Mouse (Mus musculus) retina, embryonic 14.5 days (tissue): ENCODE measurements around the gene Zfp786.

Experiments used
- DNase-seq: peaks from one replicate; pipeline ENCODE4 v3.0.0-alpha.2; 2015; ENCODE audit warnings: low spot score

Zfp786 gene

DNA sequence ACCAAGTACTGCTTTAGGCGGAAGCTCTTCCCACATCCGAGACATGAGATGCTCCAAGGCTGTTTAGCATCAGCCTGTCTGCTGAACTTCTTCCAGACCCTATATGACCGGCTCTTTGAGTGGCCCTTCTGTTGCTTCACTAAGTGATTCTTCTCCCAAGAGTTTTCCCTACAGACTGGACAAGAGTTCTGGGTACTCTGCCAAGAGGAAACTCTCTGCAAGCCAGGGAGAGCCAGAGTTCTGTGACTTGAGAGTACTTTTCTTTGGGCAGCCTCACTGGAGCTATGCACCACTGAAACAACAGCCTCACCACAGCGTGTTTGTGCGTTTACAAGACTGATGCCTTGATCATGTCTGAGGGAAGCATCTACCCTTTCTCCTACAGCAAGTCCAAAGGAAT lies 9.4 kb downstream of the Zfp786 start:
- no peak for DNase-seq

DNA sequence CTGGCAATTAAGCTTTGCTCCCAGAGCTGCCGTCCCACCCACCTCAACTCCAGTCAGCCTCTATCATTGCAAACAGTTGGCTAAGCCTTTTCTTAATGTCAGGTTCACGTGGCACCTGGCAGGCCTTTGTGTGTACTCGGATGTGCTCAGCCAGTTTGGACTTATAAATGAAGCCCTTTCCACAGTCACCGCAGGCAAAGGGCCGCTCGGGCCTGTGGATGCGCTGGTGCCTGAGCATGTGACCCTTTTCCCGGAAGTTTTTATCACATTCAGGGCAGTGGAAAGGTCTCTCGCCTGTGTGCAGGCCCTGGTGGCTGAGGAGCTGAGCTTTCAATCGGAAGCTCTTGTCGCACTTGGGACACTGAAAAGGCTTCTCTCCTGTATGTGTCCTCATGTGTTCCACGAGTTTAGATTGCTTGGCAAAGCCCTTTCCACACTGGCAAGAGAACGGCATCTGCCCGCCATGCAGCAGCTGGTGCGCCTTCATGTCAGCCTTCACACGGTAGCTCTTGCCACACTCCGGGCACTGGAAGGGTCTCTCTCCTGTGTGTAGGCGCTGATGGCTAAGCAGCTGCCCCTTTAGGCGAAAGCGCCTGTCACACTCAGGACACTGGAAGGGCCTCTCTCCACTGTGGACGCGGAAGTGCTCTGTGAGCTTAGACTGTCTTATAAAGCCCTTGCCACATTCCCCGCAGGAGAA lies 10.9 kb downstream of the Zfp786 start:
- DNase-seq, result no peak

DNA sequence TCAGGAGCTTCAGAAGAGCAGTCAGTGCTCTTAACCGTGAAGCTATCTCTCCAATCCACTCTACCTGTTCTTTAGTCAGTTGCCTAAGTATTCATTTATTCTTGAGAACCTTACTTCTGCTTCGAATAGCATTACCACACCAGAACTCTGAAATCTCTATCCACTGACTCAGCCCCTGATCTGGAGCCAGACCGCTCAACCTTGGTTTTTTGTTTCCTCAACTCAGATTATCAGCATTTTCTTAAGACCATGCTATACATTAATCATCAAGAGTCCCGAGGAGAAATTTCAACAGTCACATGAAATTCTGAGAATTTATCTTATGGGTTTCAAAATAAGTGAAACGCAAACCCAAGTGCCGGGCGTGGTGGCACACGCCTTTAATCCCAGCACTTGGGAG lies 11.9 kb downstream of the Zfp786 start:
- DNase-seq, result no peak

DNA sequence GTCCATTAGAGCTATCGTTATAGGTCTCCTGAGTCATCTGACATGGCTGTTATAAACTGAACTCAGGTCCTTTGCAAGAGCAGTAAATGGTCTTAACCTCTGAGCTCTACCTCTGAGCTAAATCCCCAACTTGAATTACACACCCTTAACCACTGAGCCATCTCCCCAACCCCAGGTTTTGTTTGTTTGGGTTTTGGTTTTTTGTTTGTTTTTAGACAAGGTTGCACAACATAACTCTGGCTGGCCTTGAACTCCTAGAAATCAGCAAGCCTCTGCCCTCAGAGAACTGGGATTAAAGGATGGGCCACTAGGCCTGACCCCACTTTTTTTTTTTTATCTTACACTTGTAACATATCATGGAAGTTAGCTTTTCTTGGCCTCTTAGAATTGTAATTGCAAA lies 14.5 kb downstream of the Zfp786 start:
- no peak for DNase-seq

DNA sequence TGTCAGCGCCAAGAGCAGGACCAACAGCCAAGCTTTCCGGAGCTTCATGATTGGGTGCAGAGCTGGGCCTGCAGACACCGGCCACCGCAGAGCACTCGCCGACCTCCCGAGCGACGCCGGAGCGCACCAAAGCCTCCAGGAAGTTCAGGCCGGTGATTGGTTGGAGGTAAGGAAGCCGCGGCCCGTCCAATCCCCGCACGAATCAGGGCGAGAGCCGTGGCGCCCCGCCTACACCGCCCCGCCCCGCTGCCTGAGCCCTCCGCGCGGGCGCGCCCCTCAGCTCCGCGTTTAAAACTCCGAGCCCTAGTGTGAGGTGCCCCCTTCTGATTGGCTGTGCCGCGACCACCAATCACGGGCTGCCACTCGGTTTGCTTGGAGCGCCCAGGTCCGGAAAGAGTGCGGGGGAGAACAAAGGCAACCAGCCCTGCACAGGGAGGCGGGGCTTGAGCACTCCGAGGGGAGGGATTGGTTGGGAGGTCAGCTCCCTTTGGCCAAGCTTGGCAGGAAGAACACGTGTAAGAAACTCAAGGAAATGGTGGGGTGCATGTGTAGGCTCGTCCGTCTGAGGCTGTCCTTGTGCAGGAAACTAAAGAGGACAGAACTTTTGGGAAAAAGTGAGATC lies 17.3 kb downstream of the Zfp786 start, which contains the start of gene Pdia4:
Pdia4 (minus strand) TSS at position 174 of the 622 bp plus-strand sequence.
- peak; percentile 99 for DNase-seq

DNA sequence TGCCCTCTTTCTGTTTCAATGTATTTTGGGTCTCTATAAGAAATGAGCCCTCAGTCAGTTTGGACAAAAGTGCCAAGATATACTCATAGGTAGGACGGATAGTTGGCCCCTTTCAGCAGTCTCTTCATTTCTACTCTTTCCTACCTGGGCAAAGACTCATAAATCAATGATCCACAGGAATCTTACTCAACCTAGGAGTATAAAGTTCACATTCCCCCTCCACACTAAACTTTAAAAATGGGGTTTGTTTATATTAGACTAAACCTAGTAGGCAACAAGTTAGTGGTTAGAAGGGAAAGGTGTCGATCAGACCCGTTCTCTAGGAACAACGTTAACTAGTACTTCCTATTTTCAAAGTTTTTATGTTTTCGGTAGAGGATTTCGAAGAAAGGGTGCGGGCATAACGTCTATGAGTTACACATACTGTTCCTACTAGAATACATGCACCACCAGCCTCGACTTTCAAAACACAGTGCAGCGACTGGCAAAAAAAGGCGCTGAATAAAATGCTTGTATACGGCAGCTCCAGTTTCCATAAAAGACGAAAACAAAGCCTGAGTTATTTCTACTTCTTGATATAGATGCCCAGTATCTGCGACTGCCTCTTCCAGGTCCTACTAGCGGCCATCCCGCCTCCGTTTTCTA lies 18.3 kb downstream of the Zfp786 start:
- DNase-seq, result no peak

DNA sequence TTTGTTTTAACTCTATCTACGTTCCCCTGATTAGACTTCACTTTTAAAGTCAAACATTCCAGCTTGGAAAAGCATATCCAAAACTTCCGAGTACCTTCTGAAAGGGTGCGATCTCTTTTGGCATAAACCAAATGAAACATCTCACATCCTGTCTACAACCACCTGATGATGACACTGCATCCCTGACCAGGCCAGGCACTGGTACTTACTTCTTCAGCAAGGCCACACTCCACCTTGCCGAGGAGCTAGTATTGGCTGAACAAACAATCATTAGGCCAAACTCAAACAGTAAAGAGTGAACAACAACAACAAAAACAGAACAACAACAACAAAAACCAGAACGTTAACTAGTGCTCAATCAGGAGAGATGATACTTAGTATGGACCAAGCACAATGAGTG lies 19.3 kb downstream of the Zfp786 start:
- no peak for DNase-seq

DNA sequence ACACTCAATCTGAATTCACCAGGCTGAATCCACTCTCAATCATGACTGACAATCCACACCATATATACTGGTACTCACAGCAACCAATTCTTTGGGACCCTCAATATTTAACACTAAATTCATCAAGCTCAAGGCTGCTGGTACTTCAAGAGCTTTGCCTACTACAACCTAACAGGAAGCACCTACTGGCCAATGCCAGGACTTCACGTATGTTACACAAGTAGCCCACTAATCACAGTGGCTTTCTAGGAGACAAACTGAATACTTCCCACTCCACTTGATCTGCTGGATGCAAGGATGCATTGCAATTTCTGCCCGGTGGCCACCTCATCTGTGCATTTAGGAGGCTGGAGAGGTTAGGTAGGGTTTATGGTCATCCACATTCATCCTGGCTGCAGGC lies 20.5 kb downstream of the Zfp786 start:
- DNase-seq, result no peak

DNA sequence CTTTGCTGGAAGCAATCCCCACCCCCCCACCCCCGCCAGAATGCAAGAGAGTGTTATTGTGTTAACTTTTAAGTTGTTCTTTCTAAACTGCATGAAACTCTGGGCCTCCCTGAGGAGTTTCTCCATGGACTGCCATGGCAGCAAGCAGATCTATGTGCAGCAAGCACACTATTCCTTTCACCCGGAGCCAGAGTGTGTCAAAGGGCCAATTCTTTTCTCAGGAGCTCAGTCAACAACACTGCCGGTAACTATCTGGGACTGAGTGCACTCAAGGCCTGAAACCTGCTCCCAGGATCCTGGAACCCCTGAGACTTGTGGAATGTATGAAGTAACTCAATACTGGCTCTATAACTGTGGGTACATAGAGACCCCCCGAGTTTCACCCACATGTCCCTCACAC lies 21.6 kb downstream of the Zfp786 start:
- no peak for DNase-seq

DNA sequence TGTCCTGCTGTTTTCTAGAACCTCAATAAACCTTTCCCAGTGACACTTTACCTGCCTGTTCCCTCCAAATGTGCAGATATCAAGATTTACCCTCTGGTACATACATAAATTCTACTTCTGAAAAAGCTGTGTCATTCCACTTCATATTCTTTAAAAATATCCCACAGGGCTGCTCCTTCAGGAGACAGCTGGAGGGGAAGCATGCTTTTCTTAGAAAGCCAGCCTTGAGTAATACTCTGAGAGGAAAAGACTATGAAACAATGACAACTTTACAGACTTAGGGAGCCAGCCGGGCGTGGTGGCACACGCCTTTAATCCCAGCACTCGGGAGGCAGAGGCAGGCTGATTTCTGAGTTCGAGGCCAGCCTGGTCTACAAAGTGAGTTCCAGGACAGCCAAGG lies 22.1 kb downstream of the Zfp786 start:
- DNase-seq, result no peak

DNA sequence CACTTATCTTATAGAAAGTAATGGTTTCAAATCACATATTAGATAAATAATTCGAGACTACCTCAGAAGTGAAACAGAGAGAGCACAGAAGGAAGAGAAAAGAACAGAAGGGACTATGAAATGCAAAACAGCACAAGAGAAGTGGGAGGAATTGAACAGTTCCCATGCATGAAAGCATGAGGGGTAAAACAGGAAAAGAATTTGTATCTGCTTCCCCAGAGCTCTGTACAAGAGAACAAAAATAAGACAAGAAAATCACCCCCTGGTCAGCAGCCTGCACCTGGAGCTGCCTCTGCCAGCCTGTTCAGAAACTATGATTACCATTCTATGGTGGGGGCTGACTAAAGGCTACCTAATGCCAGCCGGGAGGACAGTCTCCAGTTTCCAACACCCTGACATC lies 23.2 kb downstream of the Zfp786 start:
- DNase-seq, result no peak

DNA sequence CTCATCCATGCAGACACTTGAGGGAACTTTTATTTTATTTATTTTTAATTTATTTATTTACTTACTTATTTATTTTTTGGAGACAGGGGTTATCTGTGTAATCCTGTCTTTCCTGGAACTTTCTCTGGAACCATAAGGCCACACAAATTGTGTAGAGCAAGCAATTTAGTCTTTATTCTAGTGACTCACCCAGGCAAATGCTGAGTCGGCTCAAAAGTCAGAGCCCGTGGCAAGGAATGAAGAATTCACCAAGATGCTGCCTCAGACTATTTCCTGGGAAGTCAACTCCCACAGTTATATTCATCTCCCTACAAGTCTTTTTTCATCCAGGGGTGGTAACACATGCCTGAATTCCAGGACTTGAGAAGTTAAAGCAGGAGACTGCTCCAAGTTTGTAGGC lies 25.1 kb downstream of the Zfp786 start:
- DNase-seq, result no peak

DNA sequence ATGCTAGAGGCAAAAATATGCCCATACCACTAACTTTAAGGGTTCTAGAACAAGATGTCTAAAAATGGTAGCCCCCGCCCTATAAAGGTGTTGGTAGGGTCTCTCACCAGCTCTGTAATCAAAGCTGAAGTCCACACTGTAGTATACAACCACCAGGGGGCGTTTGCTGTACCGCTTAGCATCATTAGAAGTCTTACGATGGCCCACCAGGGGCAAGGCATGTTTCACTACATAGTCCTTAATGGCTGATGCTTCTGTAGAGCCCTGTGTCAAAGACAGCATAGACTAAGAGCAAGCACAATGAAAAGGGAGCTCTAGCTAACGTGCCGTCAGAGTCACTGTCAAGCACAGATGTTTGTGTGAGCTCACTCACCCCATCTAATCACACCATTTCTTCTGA lies 31.6 kb downstream of the Zfp786 start:
- peak; percentile 97 for DNase-seq

DNA sequence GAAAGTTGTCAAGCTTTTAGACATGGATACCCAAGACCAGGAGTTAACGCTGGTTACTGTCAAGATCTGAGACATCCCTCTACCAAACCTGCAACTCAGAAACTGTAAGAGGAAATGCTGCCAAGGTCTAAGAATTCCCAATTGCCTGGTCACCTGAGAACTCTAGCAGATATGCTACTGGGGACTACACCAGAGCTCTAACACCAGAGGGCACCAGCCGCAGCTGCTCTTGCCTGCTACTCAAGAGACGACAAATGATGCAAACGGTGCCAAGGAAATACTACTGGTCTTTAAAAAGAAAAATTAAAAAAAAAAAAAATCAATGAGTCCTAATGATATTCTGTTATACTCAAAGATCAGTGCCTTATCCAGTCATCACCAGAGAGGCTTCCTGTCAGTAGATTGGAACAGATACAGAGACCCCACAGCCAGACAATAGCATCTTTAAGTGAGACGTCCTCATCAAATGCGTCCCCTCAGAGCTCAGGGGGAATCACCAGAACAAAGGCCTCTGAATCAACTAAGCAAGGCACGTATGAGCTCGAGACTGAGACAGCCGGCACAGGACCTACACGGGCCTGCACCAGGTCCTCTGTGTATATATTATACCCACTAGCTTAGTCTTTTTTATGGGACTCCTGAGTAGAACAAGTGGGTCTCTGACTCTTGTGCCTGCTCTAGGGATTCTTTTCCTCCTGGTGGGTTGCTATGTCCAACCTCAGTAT lies 36.4 kb downstream of the Zfp786 start:
- DNase-seq, result no peak

DNA sequence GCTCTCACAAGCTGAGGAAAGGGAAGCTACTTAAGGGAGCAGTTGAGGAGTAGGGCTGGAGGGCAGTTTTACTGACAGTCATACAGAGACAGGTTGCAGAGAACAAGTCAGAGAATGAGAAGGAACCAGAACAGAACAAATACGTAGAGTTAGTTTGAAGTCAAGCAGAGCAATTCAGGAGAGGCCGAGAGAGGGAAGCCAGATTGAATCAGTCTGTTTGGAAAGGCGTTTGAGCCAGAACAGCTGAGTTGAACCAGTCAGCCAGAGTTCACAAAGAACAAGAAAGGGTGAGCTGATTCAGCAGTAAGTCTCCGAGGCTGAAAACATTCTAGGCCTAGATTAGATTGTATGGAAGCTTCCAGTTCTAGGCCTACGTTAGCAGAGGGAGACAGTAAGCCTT lies 37.4 kb downstream of the Zfp786 start:
- no peak for DNase-seq

DNA sequence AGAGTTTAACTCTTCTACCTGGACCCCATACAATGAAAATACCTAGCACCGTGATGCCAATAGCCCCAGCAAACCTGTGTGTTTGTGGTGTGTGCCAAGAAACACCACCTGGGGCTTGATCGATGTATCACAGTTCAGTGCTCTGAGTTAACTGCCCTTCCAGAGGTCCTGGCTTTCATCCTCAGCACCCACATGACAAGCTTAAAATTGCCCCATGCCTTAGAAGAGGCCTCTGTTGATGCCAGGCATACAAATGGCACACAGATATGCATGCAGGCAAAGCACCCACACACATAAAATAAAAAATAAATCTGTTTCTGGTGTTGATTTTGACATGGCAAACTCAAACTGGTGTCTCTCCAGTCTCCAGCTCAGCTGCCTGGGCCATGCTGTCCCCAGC lies 38.1 kb downstream of the Zfp786 start:
- DNase-seq, result no peak

DNA sequence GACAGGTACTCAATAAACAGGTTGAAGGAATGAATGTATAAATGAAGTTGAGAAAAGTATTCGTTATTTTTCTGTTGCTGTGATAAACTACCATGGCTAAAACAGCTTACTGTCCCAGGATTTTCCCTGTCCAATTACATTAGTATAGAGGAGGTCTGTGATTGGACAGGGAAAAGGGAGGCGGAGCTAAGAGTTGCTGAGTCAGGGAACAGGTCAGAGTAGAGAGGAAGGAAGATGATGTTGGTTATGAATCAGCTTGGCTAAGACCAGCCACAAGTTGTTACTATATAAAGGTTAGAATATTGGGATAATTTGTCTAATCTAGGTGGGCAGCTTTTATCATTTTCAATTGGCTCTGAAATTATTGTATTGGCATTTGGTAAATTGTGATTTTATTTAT lies 39.9 kb downstream of the Zfp786 start:
- DNase-seq, result peak; percentile 53

DNA sequence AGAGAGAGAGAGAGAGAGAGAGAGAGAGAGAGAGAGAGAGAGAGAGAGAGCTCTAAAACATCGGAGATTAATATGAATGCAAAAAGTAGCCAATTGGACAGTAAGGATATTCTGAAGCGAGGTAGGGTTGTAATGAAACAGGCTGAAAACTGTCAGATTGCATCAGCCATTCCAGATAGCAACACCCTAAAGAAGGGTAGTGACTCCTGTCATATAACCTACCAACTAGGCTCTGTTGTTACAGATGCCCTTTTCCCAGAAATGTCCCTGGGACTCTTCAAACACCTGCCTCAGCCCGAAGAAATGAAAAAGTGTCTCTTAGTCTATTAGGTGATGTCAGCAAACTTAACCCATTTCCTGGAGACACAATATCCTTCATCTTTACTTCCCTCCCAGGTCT lies 41.8 kb downstream of the Zfp786 start:
- peak; percentile 46 for DNase-seq

DNA sequence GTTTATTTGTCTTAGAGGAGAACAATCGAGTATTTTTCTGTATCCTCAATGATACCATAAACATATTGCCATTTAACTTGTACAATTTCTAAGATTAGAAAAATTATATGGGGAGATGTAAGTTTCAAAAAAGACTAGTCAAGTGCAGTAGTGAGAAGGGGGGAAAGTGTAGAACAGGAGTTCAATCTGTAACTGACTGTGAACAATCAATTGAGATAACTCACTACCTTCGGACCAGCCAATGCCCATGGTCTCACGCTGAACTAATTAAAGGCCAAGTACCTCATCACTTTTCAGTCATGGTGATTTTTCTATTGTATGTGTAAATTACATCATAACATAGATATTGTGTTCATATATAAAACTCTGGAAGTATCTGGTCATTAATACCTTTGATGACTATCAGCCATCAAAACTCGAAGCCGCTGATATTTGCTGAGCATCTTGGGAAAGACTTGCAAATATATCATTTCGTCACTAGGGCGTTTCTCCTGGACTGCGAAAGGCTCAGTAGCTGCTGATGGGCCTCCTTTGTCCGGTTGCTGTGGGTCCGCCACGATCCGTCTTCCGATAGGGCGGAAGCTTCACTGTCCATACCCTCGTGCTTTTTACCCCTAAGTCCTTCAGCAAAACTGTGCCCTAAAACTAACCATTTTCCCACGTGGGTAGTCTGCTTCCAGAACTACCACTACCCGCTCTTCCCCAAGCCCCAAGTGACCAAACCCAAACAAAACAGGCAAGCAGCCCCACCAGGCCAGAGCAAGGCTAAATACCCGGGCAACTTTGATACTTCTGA lies 42.5 kb downstream of the Zfp786 start:
- DNase-seq, result peak; percentile 92

DNA sequence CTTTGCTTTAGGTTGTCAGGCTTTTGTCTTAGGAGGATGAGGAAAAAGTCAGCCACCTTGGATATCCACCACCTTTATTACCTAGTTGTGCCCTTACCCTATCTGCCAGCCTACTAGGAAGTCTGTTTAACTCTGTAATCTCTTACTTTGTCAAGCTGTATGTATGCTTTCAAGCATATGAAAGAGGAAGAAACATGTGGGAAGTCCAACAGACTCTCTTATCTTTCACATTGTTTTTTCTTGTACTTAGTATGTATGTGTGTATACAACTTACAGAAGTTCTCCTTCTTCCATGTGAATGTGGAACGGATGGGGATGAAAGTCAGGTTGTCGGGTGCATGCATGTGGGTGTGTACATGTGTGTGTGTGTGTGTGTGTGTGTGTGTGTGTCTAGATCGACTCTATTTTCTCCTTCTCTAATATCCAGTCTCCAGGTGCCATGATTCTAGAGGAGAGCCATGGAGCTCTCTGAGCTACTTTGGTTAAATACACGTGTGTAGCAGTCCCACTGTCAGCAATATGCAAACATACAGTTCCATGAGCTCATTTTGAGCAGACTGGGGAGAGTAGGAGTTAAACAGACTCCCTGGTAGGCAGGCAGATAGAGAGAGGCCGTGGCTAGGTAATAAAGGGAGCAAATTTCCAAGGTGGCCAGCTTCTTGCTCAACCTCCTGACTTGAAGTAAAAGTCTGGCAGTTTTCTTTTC lies 45.8 kb downstream of the Zfp786 start:
- DNase-seq, result no peak
